Mouse (Mus musculus) ES-E14 (cell line): ENCODE results near the gene Zcchc4. TPM values are rescaled to one million over a fixed set of nuclear protein-coding genes. Genes with fewer than 3 reads are reported as not detected.

Experiments
- DNase-seq: peaks from one replicate; pipeline ENCODE4 v3.0.0-alpha.2; 2013; ENCODE audit warnings: low read depth, low spot score
- H3K27ac ChIP-seq: 2 replicates; pipeline ENCODE4 v1.5.1; 2012; ENCODE audit warnings: low read depth, mild to moderate bottlenecking, low read length, moderate library complexity, mixed read lengths; ENCODE audit not compliant: poor library complexity, insufficient read depth, severe bottlenecking
- H3K36me3 ChIP-seq: 2 replicates; pipeline ENCODE4 v1.6.1; 2012; ENCODE audit warnings: mild to moderate bottlenecking, low read length, moderate library complexity, mixed read lengths; ENCODE audit not compliant: control insufficient read depth, poor library complexity, insufficient read depth, severe bottlenecking
- H3K4me1 ChIP-seq, 2 experiments: fragments of 150-350 bp in 1 of 2; sonication (generic) in 1 of 2; 2 replicates each; pipeline ENCODE4 v1.6.1; 2012; ENCODE audit warnings: low read length in 2 of 2, mild to moderate bottlenecking in 1 of 2, mixed read lengths in 1 of 2; ENCODE audit not compliant: control insufficient read depth in 2 of 2, insufficient read depth in 2 of 2, poor library complexity in 1 of 2
- H3K4me3 ChIP-seq, 2 experiments: fragments of 150-350 bp in 1 of 2; sonication (generic) in 1 of 2; 2 replicates each; pipeline ENCODE4 v1.5.1; 2012; ENCODE audit warnings: low read length in 2 of 2, low read depth in 1 of 2, mild to moderate bottlenecking in 1 of 2, mixed read lengths in 1 of 2; ENCODE audit not compliant: insufficient read depth in 1 of 2, poor library complexity in 1 of 2, severe bottlenecking in 1 of 2
- H3K9ac ChIP-seq: 2 replicates; pipeline ENCODE4 v1.6.1; 2012; ENCODE audit warnings: low read depth, mild to moderate bottlenecking, low read length, mixed read lengths; ENCODE audit not compliant: poor library complexity, insufficient read depth, severe bottlenecking
- H3K9me3 ChIP-seq: fragments of 150-350 bp; sonication (generic); 2 replicates; pipeline ENCODE4 v1.6.1; 2012; ENCODE audit warnings: low read depth, mild to moderate bottlenecking, low read length; ENCODE audit not compliant: control insufficient read depth, insufficient read depth
- CHD2 ChIP-seq: IDR thresholded peaks from 2 replicates; pipeline ENCODE4 v1.6.1; 2014; ENCODE audit warnings: mild to moderate bottlenecking, low read depth, low read length, inconsistent platforms
- HCFC1 ChIP-seq: IDR thresholded peaks from 2 replicates; pipeline ENCODE4 v1.6.1; 2012; ENCODE audit warnings: low read length, inconsistent platforms, borderline replicate concordance; ENCODE audit not compliant: insufficient read depth
- MAFK ChIP-seq: IDR thresholded peaks from 2 replicates; pipeline ENCODE4 v1.6.1; 2014; ENCODE audit warnings: mild to moderate bottlenecking, low read depth, low read length, inconsistent platforms; ENCODE audit not compliant: insufficient read depth
- ZC3H11A ChIP-seq: IDR thresholded peaks from 2 replicates; pipeline ENCODE4 v1.6.1; 2012; ENCODE audit warnings: low read depth, mild to moderate bottlenecking, inconsistent platforms, low read length, borderline replicate concordance
- ZNF384 ChIP-seq: IDR thresholded peaks from 2 replicates; pipeline ENCODE4 v1.6.1; 2012; ENCODE audit warnings: low read depth, low read length, inconsistent platforms
- in situ Hi-C, 2 experiments: fragments of 600-800 bp; cut with MboI; formaldehyde crosslinking; loops; one replicate each; pipeline ENCODE4 v1.15.1; 2025; ENCODE audit warnings: low sequenced_read_pairs in 2 of 2, inconsistent platforms in 1 of 2; ENCODE audit not compliant: unreplicated experiment in 2 of 2
- total RNA-seq: library from RNA; depleted of rRNA; stranded (reverse); fragments of 300-350 nt; gene quantifications from 2 replicates; pipeline ENCODE4 v1.2.3, GENCODE M21; 2012

Zcchc4 gene
- total RNA-seq, 1 experiment: 22.5 TPM

- Histone ChIP-seq H3K9me3 (no peaks in the 10 kb centered on the region), H3K9ac (no peak overlapping the region), H3K27ac (no peak overlapping the region), H3K36me3 (peaks cover 12% of the 10 kb centered on the region), H3K4me3 (no peak overlapping the region), H3K4me1 (no peaks in the 10 kb centered on the region)
- TF ChIP-seq HCFC1 (no peak), ZNF384 (no peak), CHD2 (no peak)
- in situ Hi-C loops: no loop called here
- no peak for DNase-seq
These were observed 18.0 kb downstream of the Zcchc4 start for GRCm38 (mm10) chr5:52793230-52793629.

GRCm38 (mm10) chr5:52794109-52794508 lies 18.9 kb downstream of the Zcchc4 start:
- H3K4me1 ChIP-seq: no peaks in the 10 kb centered on the region
- H3K9me3 ChIP-seq: no peaks in the 10 kb centered on the region
- H3K27ac ChIP-seq: no peak overlapping the region
- no peak overlapping the region for H3K4me3 ChIP-seq
- H3K9ac ChIP-seq: no peak overlapping the region
- H3K36me3 ChIP-seq: peaks cover 10% of the 10 kb centered on the region
- in situ Hi-C loops: no loop called here
- DNase-seq: no peak
- TF ChIP-seq HCFC1: no peak
- no peak for TF ChIP-seq CHD2
- no peak for TF ChIP-seq ZC3H11A
- TF ChIP-seq ZNF384: no peak
- no peak for TF ChIP-seq MAFK

- H3K4me3 ChIP-seq: no peak overlapping the region
- no peak for DNase-seq
- no peak for TF ChIP-seq CHD2
- no peak for TF ChIP-seq MAFK
- no peak for TF ChIP-seq ZNF384
- no peak for TF ChIP-seq HCFC1
- TF ChIP-seq ZC3H11A: no peak
- H3K27ac ChIP-seq: no peak overlapping the region
- H3K9ac ChIP-seq: no peak overlapping the region
- H3K4me1 ChIP-seq: no peaks in the 10 kb centered on the region
- H3K9me3 ChIP-seq: no peaks in the 10 kb centered on the region
- in situ Hi-C loops: no loop called here
- H3K36me3 ChIP-seq: peaks cover 12% of the 10 kb centered on the region
These were observed 24.2 kb downstream of the Zcchc4 start for GRCm38 (mm10) chr5:52799274-52799985.

GRCm38 (mm10) chr5:52805801-52806200 lies 30.6 kb downstream of the Zcchc4 start:
- peaks cover 8% of the 10 kb centered on the region; the same call in 1 of the 2 replicates for H3K36me3 ChIP-seq
- H3K9me3 ChIP-seq: no peaks in the 10 kb centered on the region
- in situ Hi-C loops: no loop called here
- no peak overlapping the region for H3K4me3 ChIP-seq
- H3K27ac ChIP-seq: no peak overlapping the region
- H3K9ac ChIP-seq: no peak overlapping the region
- no peak for DNase-seq
- 0 out of 4 replicates have a peak, but pooled peaks cover 0 to 1% of the 10 kb centered on the region in 2 experiments for H3K4me1 ChIP-seq
- TF ChIP-seq MAFK (no peak), HCFC1 (no peak)

GRCm38 (mm10) chr5:52806349-52806748 lies 31.1 kb downstream of the Zcchc4 start:
- H3K9me3 ChIP-seq: no peaks in the 10 kb centered on the region
- no peak overlapping the region for H3K27ac ChIP-seq
- 0 out of 4 replicates have a peak, but pooled peaks cover 0 to 1% of the 10 kb centered on the region in 2 experiments for H3K4me1 ChIP-seq
- no peak for DNase-seq
- no peak overlapping the region for H3K9ac ChIP-seq
- H3K4me3 ChIP-seq: no peak overlapping the region
- in situ Hi-C loops: no loop called here
- H3K36me3 ChIP-seq: peaks cover 8% of the 10 kb centered on the region; the same call in 1 of the 2 replicates
- TF ChIP-seq CHD2: no peak
- no peak for TF ChIP-seq MAFK
- no peak for TF ChIP-seq ZNF384
- TF ChIP-seq HCFC1: no peak
- no peak for TF ChIP-seq ZC3H11A
